In genomic region chr17:80289280-80290073, GRCm38 (mm10) we compare ENCODE assay signal across 8 mouse cellular contexts. TPM values are rescaled to one million over a fixed set of nuclear protein-coding genes. Genes with fewer than 3 reads are reported as not detected.
DNase-seq lines count a peak whose midpoint lies in the region; ATAC-seq and TF ChIP-seq lines count a peak whose summit lies in the region.

No protein-coding gene starts in this region.

- 2% methylated on average over 25 of the region's 30 CpGs for WGBS in hindbrain, embryonic 13.5 days
- WGBS in midbrain, embryonic 11.5 days = under 1% methylated on average over 30 of the region's 30 CpGs

- ATAC-seq in hindbrain, embryonic 13.5 days (ENCODE audit: low FRiP score) = no peak; the same call in 1 of the 2 replicates
- ATAC-seq in midbrain, embryonic 11.5 days (ENCODE audit: low FRiP score) = no peak

- peak in 1 of 2 experiments; percentile 23 for DNase-seq in left cerebral cortex, adult 2 months (ENCODE audit: extremely low spot score in 1 of 2, low spot score in 2 of 2)
- no peak for DNase-seq in left cerebral cortex, adult 18-20 months (ENCODE audit: low spot score in 2 of 2)
- DNase-seq in brain, embryonic 18.5 days (ENCODE audit: low read depth, low spot score) = peak; percentile 6
- peak; percentile 90 for DNase-seq in midbrain, embryonic 11.5 days (ENCODE audit: low spot score, missing footprints)
- DNase-seq in right cerebral cortex, postnatal 25 days = no peak
- no peak for DNase-seq in cerebellum, adult 8-10 months
- DNase-seq in kidney, postnatal 25 days = no peak

- H3K4me2 ChIP-seq in hindbrain, embryonic 13.5 days = peak overlapping the region; percentile 70
- peak overlapping the region; percentile 80 for H3K4me2 ChIP-seq in midbrain, embryonic 11.5 days

- peak overlapping the region; percentile 88 for H3K27ac ChIP-seq in left cerebral cortex, adult 2 months
- H3K27ac ChIP-seq in hindbrain, embryonic 13.5 days = peak overlapping the region; percentile 94
- peak overlapping the region; percentile 81 for H3K27ac ChIP-seq in midbrain, embryonic 11.5 days (ENCODE audit: low read depth, low read length)

- intact Hi-C loops in left cerebral cortex, adult 2 months (cut with DNase I) = loop anchor here (2.0 kb wide), 4 partner anchors 43 to 271 kb away; partner anchors contain the start of gene Gm10190

- H3K4me1 ChIP-seq in hindbrain, embryonic 13.5 days (replicated peaks) = peaks cover 15% of the 10 kb centered on the region
- H3K4me1 ChIP-seq in midbrain, embryonic 11.5 days (ENCODE audit: control insufficient read depth, insufficient read depth, low read length) = peaks cover 11% of the 10 kb centered on the region

- no peaks in the 10 kb centered on the region; the same call in 1 of the 2 replicates for H3K36me3 ChIP-seq in hindbrain, embryonic 13.5 days
- no peaks in the 10 kb centered on the region for H3K36me3 ChIP-seq in midbrain, embryonic 11.5 days (ENCODE audit: control insufficient read depth, insufficient read depth, low read length)

- peak overlapping the region; percentile 92 for H3K9ac ChIP-seq in hindbrain, embryonic 13.5 days
- H3K9ac ChIP-seq in midbrain, embryonic 11.5 days (ENCODE audit: low read length) = peak overlapping the region; percentile 85

- no peaks in the 10 kb centered on the region for H3K27me3 ChIP-seq in hindbrain, embryonic 13.5 days
- no peaks in the 10 kb centered on the region for H3K27me3 ChIP-seq in midbrain, embryonic 11.5 days (ENCODE audit: control insufficient read depth, insufficient read depth, low read length)

- H3K4me3 ChIP-seq in left cerebral cortex, adult 2 months = peak overlapping the region; percentile 99
- peak overlapping the region; percentile 90 for H3K4me3 ChIP-seq in hindbrain, embryonic 13.5 days
- H3K4me3 ChIP-seq in midbrain, embryonic 11.5 days (ENCODE audit: low read depth, low read length) = peak overlapping the region; percentile 89

- no peaks in the 10 kb centered on the region for H3K9me3 ChIP-seq in hindbrain, embryonic 13.5 days
- no peaks in the 10 kb centered on the region for H3K9me3 ChIP-seq in midbrain, embryonic 11.5 days (ENCODE audit: control insufficient read depth, low read length)

- no peak for TF ChIP-seq CTCF in left cerebral cortex, adult 2 months (IDR thresholded peaks at IDR 0.05)

RNA-seq across cellular contexts. Expression of gene Morn2, which starts 0.5 kb away (rescaled TPM):
- total RNA-seq in left cerebral cortex, adult 2 months (2021) = 10 to 100 TPM; 15.6 to 16.3 TPM
- total RNA-seq in left cerebral cortex, adult 18-20 months (2021) = 10 to 100 TPM; 15.4 to 16.9 TPM
- 53.2 and 55.3 TPM in 2 replicates for polyA plus RNA-seq in hindbrain, embryonic 13.5 days (2015; fragmentation: Nextera tagmentation; extraction: Ambion mirVana)
- polyA plus RNA-seq in midbrain, embryonic 11.5 days (2014; fragmentation: Nextera tagmentation; extraction: Ambion mirVana) = 36.2 and 44.6 TPM in 2 replicates

RNA-seq across cellular contexts. Expression of gene Dhx57, which starts 0.8 kb away (rescaled TPM):
- total RNA-seq in left cerebral cortex, adult 2 months (2021) = 10 to 100 TPM; 40.7 to 45.1 TPM
- 10 to 100 TPM; 34.3 to 37.8 TPM for total RNA-seq in left cerebral cortex, adult 18-20 months (2021)
- 44.4 and 45.3 TPM in 2 replicates for polyA plus RNA-seq in hindbrain, embryonic 13.5 days (2015; fragmentation: Nextera tagmentation; extraction: Ambion mirVana)
- polyA plus RNA-seq in midbrain, embryonic 11.5 days (2014; fragmentation: Nextera tagmentation; extraction: Ambion mirVana) = 21.3 and 24.5 TPM in 2 replicates

RNA-seq across cellular contexts. Expression of gene Arhgef33, which starts 17.7 kb away (rescaled TPM):
- 1 to 10 TPM; 2.5 to 2.8 TPM for total RNA-seq in left cerebral cortex, adult 2 months (2021)
- total RNA-seq in left cerebral cortex, adult 18-20 months (2021) = 1 to 10 TPM; 2.4 to 3.9 TPM
- polyA plus RNA-seq in hindbrain, embryonic 13.5 days (2015; fragmentation: Nextera tagmentation; extraction: Ambion mirVana) = 1.2 and 1.5 TPM in 2 replicates
- 0.57 and 0.98 TPM in 2 replicates for polyA plus RNA-seq in midbrain, embryonic 11.5 days (2014; fragmentation: Nextera tagmentation; extraction: Ambion mirVana)

Comparison
In these comparisons a context has a peak if more than half of its experiments do, and no peak if none do; other contexts are left out.
1. DNase-seq: peak in brain, embryonic 18.5 days (single experiment) and midbrain, embryonic 11.5 days (single experiment); none in left cerebral cortex, adult 18-20 months (0 of 2), right cerebral cortex, postnatal 25 days (single experiment), cerebellum, adult 8-10 months (single experiment) and kidney, postnatal 25 days (0 of 2).
2. Peak in every context shown above with its lines, with median percentiles within 50 percentile points of each other: H3K27ac ChIP-seq and H3K4me3 ChIP-seq.